Mouse (Mus musculus) olfactory bulb, adult 2 months (tissue): ENCODE measurements around the gene Irak4.

Experiments
- CTCF ChIP-seq: fragments of 200-500 bp; IDR thresholded peaks from 2 replicates; pipeline ENCODE4 v1.5.1; 2012; ENCODE audit warnings: low read depth, mild to moderate bottlenecking, low read length, moderate library complexity; ENCODE audit not compliant: insufficient read depth
- POLR2A ChIP-seq: fragments of 200-500 bp; IDR thresholded peaks from 2 replicates; pipeline ENCODE4 v1.6.1; 2012; ENCODE audit warnings: mild to moderate bottlenecking, low read depth, low read length, moderate library complexity; ENCODE audit not compliant: insufficient read depth

DNA sequence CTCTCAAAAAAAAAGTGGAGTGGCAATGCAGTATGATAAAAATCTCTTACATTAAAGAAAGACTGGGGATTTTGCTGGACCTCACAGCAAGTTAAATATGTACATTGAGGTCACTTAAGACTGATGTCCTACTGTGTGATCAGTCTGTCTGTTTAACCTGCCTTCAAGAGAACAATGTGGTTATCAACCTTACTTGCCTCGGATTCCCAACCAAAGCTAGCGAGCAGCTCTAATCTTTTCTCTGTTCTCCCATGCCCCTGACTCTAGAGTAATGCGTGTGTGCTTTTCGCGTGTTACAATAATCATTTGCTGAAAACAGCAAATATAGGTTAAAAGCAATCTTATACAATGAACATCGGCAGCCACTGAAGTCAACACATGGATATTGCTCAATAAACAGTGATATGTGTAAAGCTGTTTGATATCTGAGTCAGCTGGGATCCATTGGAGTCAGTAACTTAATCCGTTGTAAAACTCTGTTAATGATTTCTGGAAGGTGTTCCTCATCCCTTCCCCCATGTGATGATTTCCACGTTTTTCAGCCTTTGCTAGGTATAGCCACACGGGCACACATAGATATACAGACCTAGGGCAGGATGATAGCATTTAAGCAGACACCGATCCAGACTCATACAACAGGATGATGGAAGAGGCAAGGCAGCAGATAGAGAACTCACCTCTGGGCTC is 25.2 kb downstream of the Irak4 start:
- TF ChIP-seq POLR2A (no peak), CTCF (no peak)
